ENCODE assay signal across 9 mouse cellular contexts in the genomic region with DNA sequence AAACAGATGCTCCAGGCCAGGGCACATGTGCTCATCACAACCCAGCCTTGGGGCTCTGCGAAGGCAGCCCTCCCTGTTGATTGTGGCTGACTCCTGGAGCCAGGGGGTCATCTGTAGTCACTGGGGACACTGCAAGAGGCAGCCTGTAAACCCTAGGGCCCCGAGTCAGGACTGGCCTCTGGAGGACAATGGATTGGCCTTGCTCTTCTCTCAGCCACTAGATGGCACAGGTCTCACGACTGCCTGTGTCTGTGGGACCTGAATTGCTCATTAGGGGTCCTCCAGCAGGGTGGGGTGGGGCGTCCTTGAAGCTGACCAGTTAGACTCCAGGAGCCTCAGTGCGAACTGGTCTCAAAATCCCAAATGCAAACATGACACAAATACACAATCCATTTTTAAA. TPM values are rescaled to one million over a fixed set of nuclear protein-coding genes. Genes with fewer than 3 reads are reported as not detected.
DNase-seq lines count a peak whose midpoint lies in the region; ATAC-seq and TF ChIP-seq lines count a peak whose summit lies in the region.
"Had no signal": no experiment of that assay in that cellular context is flagged by ENCODE, and none has a peak within 500 bp of the region (broad histone marks: within the 10 kb centered on the region; RNA-seq: fewer than 3 reads in every experiment).

No protein-coding gene starts in this region.

- no peaks in the 10 kb centered on the region for H3K4me1 ChIP-seq in hindbrain, postnatal 0 days (ENCODE audit: insufficient read depth, low read length)

- no peak overlapping the region for H3K4me2 ChIP-seq in hindbrain, postnatal 0 days (ENCODE audit: low read depth, low read length)

- DNase-seq in cerebellum, postnatal 14 days = peak; percentile 64 to 65
- no peak for DNase-seq in cerebellum, adult 9-10 months
- DNase-seq in 416B (ENCODE audit: low read depth) = peak; percentile 11
- DNase-seq in cerebellum, postnatal 36 days = peak; percentile 47 to 50
- peak; percentile 72 for DNase-seq in hindbrain, postnatal 0 days (ENCODE audit: low spot score)
- DNase-seq in retina, postnatal 1 day = peak; percentile 74
- no peak for DNase-seq in ovary, adult 18-20 months (ENCODE audit: low spot score)
- no peak for DNase-seq in lung, postnatal 4 days

- no peaks in the 10 kb centered on the region for H3K27me3 ChIP-seq in hindbrain, postnatal 0 days (ENCODE audit: insufficient read depth, low read length)

- no peaks in the 10 kb centered on the region for H3K36me3 ChIP-seq in hindbrain, postnatal 0 days (ENCODE audit: insufficient read depth, low read length)

- no peak overlapping the region for H3K9ac ChIP-seq in hindbrain, postnatal 0 days (replicated peaks; ENCODE audit: low read length)

- no peak overlapping the region for H3K27ac ChIP-seq in hindbrain, postnatal 0 days

- peak; percentile 66 for ATAC-seq in hindbrain, postnatal 0 days

- WGBS in hindbrain, postnatal 0 days = 22% methylated on average over 5 of the region's 5 CpGs

- peak; percentile 83 for TF ChIP-seq CTCF in hindbrain, postnatal 0 days (IDR thresholded peaks at IDR 0.05; ENCODE audit: low read depth)

- no peak overlapping the region for H3K4me3 ChIP-seq in hindbrain, postnatal 0 days (ENCODE audit: low read length)
- H3K4me3 ChIP-seq: myocyte had no signal

- H3K9me3 ChIP-seq in hindbrain, postnatal 0 days (ENCODE audit: low read length) = no peaks in the 10 kb centered on the region

RNA-seq across cellular contexts. Expression of gene Slc29a4, which starts 19.2 kb away (rescaled TPM):
- 77.1 and 80.1 TPM in 2 replicates for total RNA-seq in hindbrain, postnatal 0 days (2014; rRNA removed)
- 61.4 and 67.1 TPM in 2 replicates for polyA plus RNA-seq in hindbrain, postnatal 0 days (2015; fragmentation: Nextera tagmentation; extraction: Ambion mirVana)
- polyA plus RNA-seq: myocyte had no signal

RNA-seq across cellular contexts. Expression of gene Wipi2, which starts 45.6 kb away (rescaled TPM):
- 57.3 and 76.5 TPM in 2 replicates for total RNA-seq in hindbrain, postnatal 0 days (2014; rRNA removed)
- 40.0 and 43.3 TPM in 2 replicates for polyA plus RNA-seq in hindbrain, postnatal 0 days (2015; fragmentation: Nextera tagmentation; extraction: Ambion mirVana)

Comparison
In these comparisons a context has a peak if more than half of its experiments do, and no peak if none do; other contexts are left out.
1. DNase-seq: peak in cerebellum, postnatal 14 days (2 of 2), 416B (single experiment), cerebellum, postnatal 36 days (2 of 2), hindbrain, postnatal 0 days (single experiment) and retina, postnatal 1 day (single experiment); none in cerebellum, adult 9-10 months (single experiment), ovary, adult 18-20 months (single experiment) and lung, postnatal 4 days (0 of 2).